Mouse (Mus musculus) bone marrow, adult 2 months (tissue): Measurements from ENCODE around the gene H2-D1. TPM values are rescaled to one million over a fixed set of nuclear protein-coding genes. Genes with fewer than 3 reads are reported as not detected.
A peak's percentile ranks its signal among the peaks of the same experiment; 100 is the strongest.

Experiments used
- H3K27ac ChIP-seq: fragments of 200-500 bp; 2 replicates; pipeline ENCODE4 v1.5.1; 2012; ENCODE audit warnings: low read depth, mild to moderate bottlenecking, control low read depth, inconsistent platforms, low read length; ENCODE audit not compliant: control insufficient read depth, poor library complexity, insufficient read depth
- H3K4me1 ChIP-seq: fragments of 200-500 bp; 2 replicates; pipeline ENCODE4 v1.6.1; 2011; ENCODE audit warnings: low read length; ENCODE audit not compliant: control insufficient read depth, insufficient read depth
- H3K4me3 ChIP-seq: fragments of 200-500 bp; replicated peaks from 2 replicates; pipeline ENCODE3; 2011; ENCODE audit warnings: mild to moderate bottlenecking, low read depth, low read length, control low read depth; ENCODE audit not compliant: control insufficient read depth
- CTCF ChIP-seq: fragments of 200-500 bp; IDR thresholded peaks from 2 replicates; pipeline ENCODE4 v1.5.1; 2011; ENCODE audit warnings: low read length, control low read depth; ENCODE audit not compliant: control insufficient read depth, insufficient read depth
- POLR2A ChIP-seq: fragments of 200-500 bp; IDR thresholded peaks from 2 replicates; pipeline ENCODE4 v1.6.1; 2011; ENCODE audit warnings: low read depth, mild to moderate bottlenecking, control low read depth, low read length, borderline replicate concordance; ENCODE audit not compliant: control insufficient read depth
- WGBS: fragments of 180-500 bp; shearing (Covaris S2); methylation state at CpG from one replicate; pipeline ENCODE4 v1.1.7; 2018; 5-methylcytosine and 5-hydroxymethylcytosine counted together
- polyA plus RNA-seq: library from polyadenylated mRNA; stranded (reverse); fragments of >200 nt; gene quantifications from 2 replicates; pipeline ENCODE4 v1.2.4, GENCODE M21; 2011; ENCODE audit warnings: low replicate concordance; ENCODE audit not compliant: missing spikeins, insufficient read depth, insufficient read length

H2-D1 gene
- polyA plus RNA-seq, 1 experiment: 727 TPM

DNA sequence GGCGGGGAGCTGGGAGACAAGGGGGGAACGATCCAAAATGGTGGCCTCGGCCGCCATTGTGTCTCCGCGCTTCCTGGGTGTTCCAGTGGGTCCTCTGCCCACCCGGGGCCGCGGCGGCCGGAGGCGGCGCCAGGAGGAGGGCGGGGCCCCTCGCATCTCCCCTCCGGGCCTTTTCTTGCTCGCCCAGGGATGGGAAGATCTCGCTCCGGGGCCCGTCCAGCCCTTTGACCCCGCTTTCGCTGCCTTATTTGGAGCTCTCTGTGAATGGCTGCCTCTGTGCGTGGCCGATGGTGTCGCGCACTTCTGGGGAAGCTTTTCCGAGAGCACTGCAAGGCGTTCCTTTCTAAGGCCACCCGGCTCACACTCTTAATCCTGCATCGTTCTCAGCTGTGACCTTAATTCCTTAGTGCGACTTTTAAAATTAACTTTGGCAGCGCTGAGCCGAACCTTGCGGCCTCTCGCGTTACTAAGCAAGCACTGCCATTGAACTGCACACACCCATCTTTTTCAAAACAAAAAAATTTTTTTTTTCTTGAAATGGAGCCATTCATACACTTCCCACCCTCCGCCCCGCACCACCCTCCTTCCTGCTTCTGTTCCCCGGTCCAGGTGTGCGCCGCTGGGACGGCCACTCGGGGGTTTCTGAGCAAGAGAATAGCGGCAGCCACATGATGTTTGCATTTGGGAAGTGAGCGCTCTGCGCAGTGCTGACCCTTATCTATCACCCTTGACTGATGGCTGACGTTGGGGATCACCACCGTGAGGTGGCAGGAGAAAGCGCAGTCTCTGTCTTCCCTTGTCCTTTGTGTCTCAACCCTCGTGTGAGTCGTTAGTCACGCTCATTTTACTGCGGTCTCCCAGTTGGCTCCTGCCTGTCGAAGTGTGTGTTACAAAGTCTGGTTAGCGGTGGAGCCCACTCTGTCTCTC lies 20.3 kb upstream of the H2-D1 start:
- under 1% methylated on average over 55 of the region's 55 CpGs for WGBS
- peaks cover 5% of the 10 kb centered on the region; the same call in 1 of the 2 replicates for H3K4me1 ChIP-seq

DNA sequence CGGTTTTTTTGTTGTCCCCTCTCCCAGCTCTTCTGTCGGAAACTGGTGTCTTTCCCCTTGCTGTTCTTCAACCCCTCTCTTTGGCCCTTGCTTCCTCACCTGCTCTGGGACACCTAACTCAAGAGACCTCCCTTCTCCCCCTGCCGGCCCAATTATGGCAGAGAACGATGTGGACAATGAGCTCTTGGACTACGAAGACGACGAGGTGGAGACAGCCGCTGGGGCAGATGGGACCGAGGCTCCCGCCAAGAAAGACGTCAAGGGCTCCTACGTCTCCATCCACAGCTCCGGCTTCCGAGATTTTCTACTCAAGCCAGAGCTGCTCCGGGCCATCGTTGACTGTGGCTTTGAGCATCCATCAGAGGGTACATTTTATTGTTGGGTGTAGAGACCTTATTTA lies 19.4 kb upstream of the H2-D1 start:
- H3K4me1 ChIP-seq: peaks cover 5% of the 10 kb centered on the region; the same call in 1 of the 2 replicates
- WGBS: 1% methylated on average over 16 of the region's 16 CpGs
- peak overlapping the region; percentile 63 for H3K4me3 ChIP-seq
- TF ChIP-seq POLR2A (no peak; the same call in 1 of the 2 replicates), CTCF (no peak; the same call in 1 of the 2 replicates)
- H3K27ac ChIP-seq: peak overlapping the region; percentile 98

More for the DNA sequence above, 20.3 kb upstream of the H2-D1 start:
- TF ChIP-seq POLR2A: peak; percentile 52; the same call in 1 of the 2 replicates
- TF ChIP-seq CTCF: 0 out of 2 replicates have a peak, but pooled peaks have one; percentile 29
- H3K27ac ChIP-seq: peak overlapping the region; percentile 98
- peak overlapping the region; percentile 63 for H3K4me3 ChIP-seq

- Histone ChIP-seq H3K27ac (no peak overlapping the region), H3K4me1 (peaks cover 5% of the 10 kb centered on the region; the same call in 1 of the 2 replicates), H3K4me3 (no peak overlapping the region)
- WGBS: 31% methylated on average over 2 of the region's 2 CpGs
- no peak for TF ChIP-seq POLR2A
- no peak for TF ChIP-seq CTCF
These were observed 17.5 kb upstream of the H2-D1 start for GRCm38 (mm10) chr17:35244999-35245398.

- H3K4me1 ChIP-seq: peaks cover 5% of the 10 kb centered on the region; the same call in 1 of the 2 replicates
- WGBS: 47% methylated on average over 15 of the region's 15 CpGs
- no peak overlapping the region for H3K4me3 ChIP-seq
- H3K27ac ChIP-seq: peak overlapping the region; percentile 5; the same call in 1 of the 2 replicates
- TF ChIP-seq POLR2A (no peak), CTCF (peak; percentile 31)
These were observed 16.6 kb upstream of the H2-D1 start for GRCm38 (mm10) chr17:35245731-35246623.

- 87% methylated on average over 7 of the region's 7 CpGs for WGBS
- Histone ChIP-seq H3K4me1 (peaks cover 7% of the 10 kb centered on the region), H3K27ac (no peak overlapping the region), H3K4me3 (no peak overlapping the region)
- TF ChIP-seq POLR2A (no peak), CTCF (no peak)
These were observed 15.4 kb upstream of the H2-D1 start for GRCm38 (mm10) chr17:35247144-35247543.

- Histone ChIP-seq H3K4me3 (no peak overlapping the region), H3K4me1 (peaks cover 6% of the 10 kb centered on the region), H3K27ac (no peak overlapping the region)
- TF ChIP-seq CTCF: no peak
- no peak for TF ChIP-seq POLR2A
- WGBS: 91% methylated on average over 14 of the region's 14 CpGs
These were observed 13.5 kb upstream of the H2-D1 start for GRCm38 (mm10) chr17:35248986-35249385.

- Histone ChIP-seq H3K4me1 (peaks cover 2% of the 10 kb centered on the region), H3K27ac (no peak overlapping the region), H3K4me3 (no peak overlapping the region)
- WGBS: 84% methylated on average over 19 of the region's 19 CpGs
- TF ChIP-seq POLR2A (no peak), CTCF (no peak)
These were observed 12.9 kb upstream of the H2-D1 start for GRCm38 (mm10) chr17:35249451-35250197.
